Mouse (Mus musculus) induced T-regulatory cell, adult 2 months (primary cell): ENCODE results near the gene Rab42.

Experiments used
- DNase-seq: peaks from one replicate; pipeline ENCODE4 v3.0.0-alpha.2; 2012; ENCODE audit warnings: low read depth

The Rab42 gene

GRCm38 (mm10) chr4:132302939-132303479, at the start of gene Rab42:
Gene Rab42, minus strand, starts transcription at chr4:132303385.
- peak; percentile 77 for DNase-seq

DNA sequence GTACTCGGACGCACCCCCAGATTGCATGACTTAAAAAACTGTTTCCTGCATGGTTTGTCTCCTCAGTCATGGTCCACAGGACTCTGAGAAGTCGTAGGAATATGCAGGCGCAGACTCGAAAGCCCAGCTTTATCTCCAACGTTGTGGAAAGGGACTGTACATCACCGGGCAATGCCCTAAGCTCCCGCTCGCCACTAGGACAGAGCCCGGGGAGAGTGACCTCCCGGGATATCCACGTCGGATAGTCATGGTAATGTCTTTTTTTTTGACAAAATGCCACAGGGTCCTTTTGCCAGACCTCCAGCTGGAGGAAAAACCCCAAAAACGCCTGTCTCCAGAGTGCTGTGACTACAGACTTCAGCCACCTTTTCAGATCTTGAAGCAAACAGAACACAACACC, 49.6 kb upstream of the Rab42 start:
- DNase-seq = peak; percentile 49

- no peak for DNase-seq
These were observed 48.2 kb upstream of the Rab42 start for GRCm38 (mm10) chr4:132351401-132351800.

GRCm38 (mm10) chr4:132350854-132351253, 47.7 kb upstream of the Rab42 start:
- DNase-seq = no peak

DNA sequence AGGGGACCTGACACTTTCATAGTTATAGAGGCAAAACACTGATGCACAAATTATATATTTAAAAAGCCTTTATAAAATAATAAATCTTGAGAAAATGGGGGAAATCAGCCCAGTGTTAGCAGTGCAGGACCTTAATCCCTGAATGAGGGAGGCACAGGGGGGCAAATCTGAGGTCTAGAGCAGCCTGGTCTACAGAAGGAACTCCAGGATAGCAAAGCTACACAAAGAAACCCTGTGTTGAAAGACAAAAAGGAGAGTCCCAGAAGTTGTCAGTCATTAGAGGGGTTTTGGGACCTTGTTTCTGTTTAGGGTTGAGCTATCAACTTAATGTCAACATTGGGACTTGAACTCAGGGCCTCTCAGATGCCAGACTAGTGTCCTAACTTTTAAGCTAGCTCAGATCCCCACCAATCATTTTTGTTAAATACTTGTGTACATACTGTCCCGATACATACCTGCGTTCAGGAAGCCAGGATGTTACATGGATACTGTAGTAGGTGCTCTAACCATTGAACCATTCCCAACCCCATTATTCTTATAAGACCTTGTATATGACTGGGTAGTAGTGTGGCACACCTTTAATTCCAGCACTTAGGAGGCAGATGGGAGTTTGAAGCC, 47.0 kb upstream of the Rab42 start:
- no peak for DNase-seq

GRCm38 (mm10) chr4:132349495-132350122, 46.4 kb upstream of the Rab42 start:
- DNase-seq = no peak

DNA sequence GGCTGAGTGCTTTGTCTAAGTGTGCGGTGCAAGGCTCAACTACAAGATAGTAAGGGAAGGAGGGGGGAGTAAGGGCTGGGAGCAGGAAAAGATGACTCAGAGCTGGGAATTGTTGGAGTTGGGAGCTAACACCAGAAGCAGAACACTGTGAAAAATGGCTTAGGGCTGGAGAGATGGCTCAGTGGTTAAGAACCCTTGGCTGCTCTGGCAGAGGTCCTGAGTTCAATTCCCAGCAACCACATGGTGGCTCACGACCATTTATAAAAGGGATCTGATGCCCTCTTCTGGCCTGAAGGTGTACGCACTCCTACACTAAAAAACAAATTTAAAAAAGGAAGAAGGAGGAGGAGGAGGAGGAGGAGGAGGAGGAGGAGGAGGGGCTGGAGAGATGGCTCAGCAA, 43.5 kb upstream of the Rab42 start:
- peak; percentile 60 for DNase-seq

DNA sequence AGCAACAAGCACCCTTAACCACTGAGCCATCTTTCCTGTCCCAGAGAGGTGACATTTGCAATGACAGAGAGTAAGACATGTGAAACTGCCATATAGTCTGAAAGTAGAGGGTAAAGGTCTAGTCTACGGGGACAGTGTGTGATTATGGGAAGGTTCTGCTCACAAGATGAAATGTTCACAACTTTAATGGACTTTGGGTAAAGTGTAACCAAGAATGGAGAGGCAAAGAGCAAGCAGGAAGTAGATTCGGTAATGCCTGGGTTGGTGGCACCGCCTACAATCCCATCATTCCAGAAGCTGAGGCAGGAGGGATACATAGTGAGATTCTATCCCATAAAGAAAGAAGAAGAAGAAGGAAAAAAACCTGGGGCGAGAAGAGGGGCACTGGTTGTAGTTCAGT, 43.1 kb upstream of the Rab42 start:
- DNase-seq = no peak

DNA sequence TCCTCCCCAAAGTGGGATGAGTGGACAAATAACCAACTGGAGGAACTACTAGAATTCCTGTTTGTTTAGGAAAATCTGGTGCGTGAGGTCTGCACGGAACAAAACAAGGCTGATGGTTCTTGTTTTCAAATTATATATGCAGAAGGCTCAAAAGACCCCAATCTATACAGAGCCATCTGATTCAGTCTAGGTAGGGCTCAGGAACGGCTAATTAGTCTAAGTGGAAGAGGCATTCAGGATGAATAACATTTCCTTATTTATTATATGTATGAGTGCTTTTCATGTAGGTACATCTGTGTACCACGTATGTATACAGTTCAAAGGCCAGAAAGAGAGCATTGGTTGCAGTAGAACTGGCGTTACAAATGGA, 42.6 kb upstream of the Rab42 start:
- no peak for DNase-seq

DNA sequence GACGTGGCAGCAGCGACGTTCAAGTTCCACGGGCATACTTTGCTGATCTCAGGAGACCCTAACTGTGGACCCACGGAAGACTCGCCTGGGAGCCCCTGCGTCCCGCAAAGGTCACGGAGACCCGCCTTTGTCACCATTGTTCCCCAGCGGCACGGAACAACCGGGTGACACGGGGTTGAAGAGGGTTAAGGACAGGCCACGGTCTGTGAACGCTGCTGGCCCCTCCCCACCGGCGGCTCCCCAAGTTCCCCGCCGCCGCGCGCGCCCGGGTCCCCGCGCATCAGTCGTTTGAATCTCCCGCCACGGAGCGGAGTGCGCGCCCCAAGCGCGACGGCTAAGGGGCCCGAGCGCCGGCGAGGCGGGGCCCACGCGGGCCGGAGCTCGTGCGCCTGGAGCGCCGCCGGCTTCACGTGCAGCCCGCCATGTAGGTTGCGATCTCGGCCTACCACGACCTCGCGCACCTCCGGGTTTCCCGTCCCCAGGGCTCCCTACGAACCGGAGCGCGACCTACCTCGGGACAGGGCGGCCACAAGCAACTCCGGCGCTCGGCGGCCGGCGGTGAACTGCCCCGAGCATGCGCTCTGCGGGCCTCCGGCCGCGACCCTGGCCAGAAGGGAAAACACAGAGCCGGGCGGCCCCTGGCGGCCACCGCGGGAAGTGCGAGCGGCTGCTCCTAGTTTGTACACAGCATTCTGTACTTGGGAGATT, 42.1 kb upstream of the Rab42 start:
- peak; percentile 91 for DNase-seq

- DNase-seq = peak; percentile 72
These were observed 41.4 kb upstream of the Rab42 start for GRCm38 (mm10) chr4:132344403-132345134.

DNA sequence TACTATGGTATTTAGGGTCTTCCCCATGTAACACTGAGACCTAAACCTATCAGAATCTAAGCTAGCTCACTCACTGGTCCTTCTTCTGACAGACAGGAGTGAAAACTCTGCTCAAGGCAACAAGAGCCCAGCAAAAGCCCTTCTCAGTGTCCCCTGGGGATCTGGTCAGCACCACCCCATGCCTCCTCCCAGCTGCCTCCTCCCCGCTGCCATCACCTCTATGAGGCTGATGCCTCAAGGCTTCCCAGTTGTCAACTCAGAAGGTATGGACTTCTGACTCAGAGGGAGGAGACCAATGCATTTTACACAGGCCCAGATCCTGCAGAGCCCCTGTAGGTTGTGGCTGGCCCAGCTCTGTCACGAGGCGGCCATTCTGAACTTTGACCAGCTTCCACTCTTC, 38.3 kb upstream of the Rab42 start:
- no peak for DNase-seq

- no peak for DNase-seq
These were observed 35.8 kb upstream of the Rab42 start for GRCm38 (mm10) chr4:132338943-132339342.

- no peak for DNase-seq
These were observed 29.7 kb upstream of the Rab42 start for GRCm38 (mm10) chr4:132332880-132333279.

DNA sequence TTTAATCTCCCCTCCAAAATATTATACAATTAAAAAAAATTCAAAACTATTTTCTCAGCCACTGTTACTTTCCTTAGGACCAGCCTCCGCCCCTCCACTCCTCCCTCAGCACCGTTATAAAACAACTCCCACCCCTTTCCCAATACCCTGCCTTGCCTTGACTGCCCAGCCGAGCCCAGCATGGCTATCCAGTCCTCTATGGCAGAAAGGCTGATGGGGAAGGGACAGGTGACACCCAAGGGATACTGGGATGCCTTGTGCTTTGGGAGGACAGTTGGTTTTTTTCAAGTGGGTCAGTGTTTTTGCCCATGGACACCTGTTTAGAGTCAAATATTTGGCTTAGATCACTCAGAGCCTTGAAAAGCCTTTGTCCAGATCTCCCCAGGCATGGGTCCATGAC, 28.8 kb upstream of the Rab42 start:
- DNase-seq = no peak

- DNase-seq = no peak
These were observed 26.7 kb upstream of the Rab42 start for GRCm38 (mm10) chr4:132329835-132330354.

- DNase-seq = peak; percentile 94
These were observed 26.1 kb upstream of the Rab42 start, which contains the start of gene Trnau1ap for GRCm38 (mm10) chr4:132329115-132329834. Gene Trnau1ap, minus strand, starts transcription at chr4:132329538.

GRCm38 (mm10) chr4:132328391-132328982, 25.3 kb upstream of the Rab42 start:
- DNase-seq = no peak

GRCm38 (mm10) chr4:132326481-132326880, 23.3 kb upstream of the Rab42 start:
- DNase-seq = no peak

- DNase-seq = no peak
These were observed 12.5 kb upstream of the Rab42 start for GRCm38 (mm10) chr4:132315711-132316110.

GRCm38 (mm10) chr4:132312627-132313026, 9.4 kb upstream of the Rab42 start:
- no peak for DNase-seq
